Mouse (Mus musculus) CH12F3 (cell line): ENCODE measurements around the gene Frrs1.

Experiments used
- in situ Hi-C: fragments of 300-500 bp; cut with MboI; formaldehyde crosslinking; loops from 2 replicates; pipeline ENCODE4 v1.14.3; 2020; ENCODE audit warnings: low sequenced_read_pairs

The Frrs1 gene

GRCm38 (mm10) chr3:116892206-116892563 is 32.9 kb downstream of the Frrs1 start:
- in situ Hi-C loops = no loop called here

GRCm38 (mm10) chr3:116892872-116893271 is 33.6 kb downstream of the Frrs1 start:
- in situ Hi-C loops = no loop called here

- in situ Hi-C loops = no loop called here
These were observed 44.9 kb downstream of the Frrs1 start for GRCm38 (mm10) chr3:116904158-116904557.

GRCm38 (mm10) chr3:116905898-116906297 is 46.6 kb downstream of the Frrs1 start:
- in situ Hi-C loops = no loop called here

- in situ Hi-C loops = no loop called here
These were observed 47.3 kb downstream of the Frrs1 start for GRCm38 (mm10) chr3:116906596-116906995.

GRCm38 (mm10) chr3:116914374-116914773 is 55.1 kb downstream of the Frrs1 start:
- in situ Hi-C loops = no loop called here

GRCm38 (mm10) chr3:116914931-116915330 is 55.7 kb downstream of the Frrs1 start:
- in situ Hi-C loops = no loop called here

GRCm38 (mm10) chr3:116917016-116917415 is 57.8 kb downstream of the Frrs1 start:
- in situ Hi-C loops = no loop called here

- in situ Hi-C loops = no loop called here
These were observed 62.3 kb downstream of the Frrs1 start for GRCm38 (mm10) chr3:116921535-116921934.

GRCm38 (mm10) chr3:116923042-116923441 is 63.8 kb downstream of the Frrs1 start:
- in situ Hi-C loops = no loop called here

- in situ Hi-C loops = no loop called here
These were observed 69.7 kb downstream of the Frrs1 start for GRCm38 (mm10) chr3:116928994-116929393.

- in situ Hi-C loops = no loop called here
These were observed 73.9 kb downstream of the Frrs1 start for GRCm38 (mm10) chr3:116933158-116933557.

- in situ Hi-C loops = no loop called here
These were observed 77.8 kb downstream of the Frrs1 start for GRCm38 (mm10) chr3:116936934-116937691.

GRCm38 (mm10) chr3:116940804-116941558 is 81.7 kb downstream of the Frrs1 start:
- in situ Hi-C loops = no loop called here

GRCm38 (mm10) chr3:116941559-116942117 is 82.4 kb downstream of the Frrs1 start:
- in situ Hi-C loops = no loop called here

GRCm38 (mm10) chr3:116942751-116943150 is 83.5 kb downstream of the Frrs1 start:
- in situ Hi-C loops = no loop called here

- in situ Hi-C loops = no loop called here
These were observed 84.2 kb downstream of the Frrs1 start for GRCm38 (mm10) chr3:116943422-116943821.

GRCm38 (mm10) chr3:116946476-116946875 is 87.2 kb downstream of the Frrs1 start:
- in situ Hi-C loops = no loop called here

- in situ Hi-C loops = no loop called here
These were observed 91.4 kb downstream of the Frrs1 start for GRCm38 (mm10) chr3:116950665-116951115.

- in situ Hi-C loops = no loop called here
These were observed 92.2 kb downstream of the Frrs1 start for GRCm38 (mm10) chr3:116951489-116951888.

GRCm38 (mm10) chr3:116952242-116952899 is 93.1 kb downstream of the Frrs1 start:
- in situ Hi-C loops = no loop called here
